Mouse (Mus musculus): ENCODE data around the gene Olfr1079.
"Not testable (repeated sequence)": the region's sequence is repeated elsewhere in the genome, so short reads cannot be mapped to it uniquely, and the experiment has no call there.

Olfr1079 gene

GRCm38 (mm10) chr2:86542380-86542779 lies at the start of gene Olfr1079:
Gene Olfr1079, minus strand, starts transcription at chr2:86542480.
- DNase-seq: no peak

GRCm38 (mm10) chr2:86558135-86558534 lies 15.9 kb upstream of the Olfr1079 start, which contains the start of gene Olfr1080:
Gene Olfr1080, minus strand, starts transcription at chr2:86558235.
- not testable (repeated sequence) for DNase-seq

DNA sequence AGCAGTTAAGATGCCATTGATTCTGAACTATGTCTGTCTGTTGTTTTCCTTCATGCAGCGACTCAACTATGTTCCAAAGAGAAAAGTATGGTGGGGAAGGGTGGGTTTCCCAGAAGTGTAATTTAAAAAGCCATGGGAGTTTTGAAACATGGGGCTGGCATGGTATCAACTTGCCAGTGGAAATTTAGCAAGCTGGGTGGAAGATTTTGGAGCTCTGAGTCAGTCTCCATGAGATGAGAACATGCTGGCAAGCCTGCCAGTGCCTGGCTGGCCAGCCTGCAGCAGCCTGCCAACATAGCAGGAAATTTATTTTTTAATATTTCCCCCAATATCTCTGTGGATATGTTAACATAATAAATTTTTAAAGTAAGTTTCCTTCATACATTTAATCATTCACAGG lies 11.3 kb downstream of the Olfr1079 start:
- peak; percentile 61 to 70 for DNase-seq

- no peak for DNase-seq
These were observed 34.1 kb downstream of the Olfr1079 start, which contains the start of gene Olfr1076 for GRCm38 (mm10) chr2:86508161-86508560. Gene Olfr1076, plus strand, starts transcription at chr2:86508461.

DNA sequence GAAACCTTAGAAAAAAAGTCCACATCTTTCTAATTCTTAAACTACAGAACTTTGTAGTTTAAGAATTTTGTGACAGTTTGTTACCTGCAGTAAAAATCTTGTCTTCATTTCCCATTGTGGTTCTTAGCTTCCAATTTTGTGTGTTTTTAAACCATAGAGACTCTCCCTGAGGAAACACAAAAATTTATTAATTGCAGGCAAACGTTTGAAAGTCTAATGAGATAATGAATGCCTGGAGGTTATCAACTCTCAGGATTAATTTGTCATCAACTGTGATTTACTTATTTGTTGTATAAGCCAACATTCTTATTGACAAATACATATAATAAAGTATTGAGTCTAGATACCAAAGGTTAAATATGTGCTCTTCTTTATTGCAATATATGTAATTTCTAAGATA lies 55.0 kb downstream of the Olfr1079 start, which contains the start of gene Olfr228:
Olfr228 (minus strand) TSS at position 101 of the 400 bp plus-strand sequence.
- no peak for DNase-seq

Data from cerebellum, postnatal 10 days (tissue).